Mouse (Mus musculus) forebrain, embryonic 11.5 days (tissue): ENCODE measurements at regions not wholly inside any gene's neighbourhood (a gene's known extent, or its start where the extent isn't known, plus 50 kb on each side); places are given as distances from the start of the nearest gene placed in this dataset.

ENCODE experiments used
- ATAC-seq: fragments of 200-750 bp; cut with Nextera tagmentation; replicated peaks from 2 replicates; pipeline ENCODE4 v1.8.0; 2017; ENCODE audit warnings: moderate TSS enrichment; ENCODE audit not compliant: low FRiP score
- DNase-seq: peaks from one replicate; pipeline ENCODE4 v3.0.0-alpha.2; 2017; ENCODE audit warnings: low spot score
- H3K27ac ChIP-seq: fragments of 300-500 bp; sonication (generic); 2 replicates; pipeline ENCODE4 v1.5.1; 2014; ENCODE audit warnings: low read depth, low read length
- H3K27me3 ChIP-seq: fragments of 300-500 bp; sonication (generic); 2 replicates; pipeline ENCODE4 v1.6.1; 2014; ENCODE audit warnings: mild to moderate bottlenecking, low read length, mixed read lengths; ENCODE audit not compliant: control insufficient read depth, insufficient read depth
- H3K36me3 ChIP-seq: fragments of 300-500 bp; sonication (generic); 2 replicates; pipeline ENCODE4 v1.6.1; 2014; ENCODE audit warnings: mild to moderate bottlenecking, low read length, moderate library complexity, mixed read lengths; ENCODE audit not compliant: control insufficient read depth, insufficient read depth
- H3K4me1 ChIP-seq: fragments of 300-500 bp; sonication (generic); replicated peaks from 2 replicates; pipeline ENCODE4 v1.6.1; 2014; ENCODE audit warnings: low read length, mixed read lengths; ENCODE audit not compliant: control insufficient read depth, insufficient read depth
- H3K4me2 ChIP-seq: fragments of 300-500 bp; sonication (generic); 2 replicates; pipeline ENCODE4 v1.6.1; 2014; ENCODE audit warnings: low read depth, mild to moderate bottlenecking, low read length, moderate library complexity, mixed read lengths; ENCODE audit not compliant: severe bottlenecking
- H3K4me3 ChIP-seq: fragments of 300-500 bp; sonication (generic); 2 replicates; pipeline ENCODE4 v1.5.1; 2014; ENCODE audit warnings: low read depth, low read length
- H3K9ac ChIP-seq: fragments of 300-500 bp; sonication (generic); 2 replicates; pipeline ENCODE4 v1.6.1; 2014; ENCODE audit warnings: low read length
- H3K9me3 ChIP-seq: fragments of 300-500 bp; sonication (generic); 2 replicates; pipeline ENCODE4 v1.6.1; 2016; ENCODE audit warnings: low read length, mixed read lengths; ENCODE audit not compliant: control insufficient read depth
- WGBS: fragments of 180-500 bp; shearing (Covaris S2); extraction: QIAGEN DNeasy Blood & Tissue Kit; methylation state at CpG from one replicate; pipeline ENCODE4 v1.1.7; 2014; 5-methylcytosine and 5-hydroxymethylcytosine counted together

DNA sequence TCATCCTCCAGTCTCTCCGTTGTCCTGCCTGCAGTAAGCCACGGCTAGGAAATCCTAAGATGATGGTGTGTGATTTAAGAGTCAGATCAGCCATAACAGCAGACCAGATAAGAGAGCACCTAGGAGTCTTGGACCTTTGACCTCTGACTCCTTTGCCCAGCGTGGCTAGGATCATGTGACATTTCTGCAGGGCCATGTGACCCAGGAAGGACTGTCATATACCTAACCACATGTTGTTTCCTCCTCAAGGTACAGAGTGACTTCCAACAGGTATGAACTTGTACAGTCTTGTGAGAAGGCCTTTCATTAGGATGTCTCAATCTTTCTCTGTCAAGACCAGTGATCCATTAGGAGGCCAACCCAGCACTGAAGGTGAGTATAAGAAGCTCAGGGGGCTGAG lies 135.7 kb downstream of the Cdc5l start:
- no peaks in the 10 kb centered on the region for H3K9me3 ChIP-seq
- DNase-seq = no peak
- no peaks in the 10 kb centered on the region for H3K27me3 ChIP-seq
- H3K9ac ChIP-seq = no peak overlapping the region
- WGBS = 74% methylated on average over 3 of the region's 3 CpGs
- H3K4me3 ChIP-seq = no peak overlapping the region
- ATAC-seq = no peak
- H3K36me3 ChIP-seq = no peaks in the 10 kb centered on the region
- no peak overlapping the region for H3K27ac ChIP-seq
- no peak overlapping the region for H3K4me2 ChIP-seq
- H3K4me1 ChIP-seq = no peaks in the 10 kb centered on the region; the same call in 1 of the 2 replicates

DNA sequence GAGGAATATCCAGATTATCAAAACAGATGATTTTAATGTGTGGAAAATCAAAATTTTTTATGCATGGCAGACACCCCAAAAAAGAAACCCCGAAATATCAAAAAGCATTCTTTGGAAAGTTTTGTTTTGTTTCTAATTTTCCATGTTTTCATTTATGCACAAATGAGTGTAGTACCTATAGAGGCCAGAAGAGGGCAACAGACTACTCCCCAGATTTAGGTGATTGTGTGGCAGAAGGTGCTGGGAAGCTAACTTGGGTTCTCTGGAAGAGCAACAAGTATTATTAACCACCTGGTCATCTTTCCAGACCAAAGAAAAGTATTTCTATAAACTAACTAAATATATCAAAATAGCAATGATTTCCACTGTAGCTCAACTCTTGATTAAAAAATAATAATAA lies 137.2 kb downstream of the Cdc5l start:
- Histone ChIP-seq H3K4me2 (no peak overlapping the region), H3K4me1 (no peaks in the 10 kb centered on the region; the same call in 1 of the 2 replicates), H3K9me3 (no peaks in the 10 kb centered on the region), H3K27me3 (no peaks in the 10 kb centered on the region), H3K4me3 (no peak overlapping the region), H3K36me3 (no peaks in the 10 kb centered on the region), H3K27ac (no peak overlapping the region), H3K9ac (no peak overlapping the region)
- ATAC-seq (no peak), DNase-seq (no peak)
- 82% methylated on average over 1 of the region's 1 CpGs for WGBS

DNA sequence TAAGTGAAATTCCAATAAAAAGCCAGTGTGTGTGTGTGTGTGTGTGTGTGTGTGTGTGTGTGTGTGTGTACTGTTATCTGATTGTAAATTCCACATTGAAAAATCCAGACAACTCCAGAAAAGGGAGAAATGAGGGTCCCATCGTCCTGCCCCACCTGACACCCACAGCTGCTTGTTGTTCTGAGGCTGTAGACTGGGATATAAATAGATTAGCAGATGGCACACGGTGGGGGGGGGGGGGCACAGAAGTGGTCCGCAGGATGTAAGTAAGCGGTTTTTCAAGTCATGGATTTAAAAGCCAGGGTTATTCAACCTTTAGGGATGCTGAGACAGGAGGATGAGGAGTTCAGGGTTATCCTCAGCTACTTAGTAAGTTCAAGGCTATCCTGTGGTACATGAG lies 138.7 kb downstream of the Cdc5l start:
- Histone ChIP-seq H3K27me3 (no peaks in the 10 kb centered on the region), H3K36me3 (no peaks in the 10 kb centered on the region), H3K9ac (no peak overlapping the region), H3K4me2 (no peak overlapping the region), H3K9me3 (no peaks in the 10 kb centered on the region), H3K4me1 (no peaks in the 10 kb centered on the region; the same call in 1 of the 2 replicates), H3K4me3 (no peak overlapping the region), H3K27ac (no peak overlapping the region)
- 75% methylated on average over 4 of the region's 4 CpGs for WGBS
- ATAC-seq (no peak), DNase-seq (no peak)

DNA sequence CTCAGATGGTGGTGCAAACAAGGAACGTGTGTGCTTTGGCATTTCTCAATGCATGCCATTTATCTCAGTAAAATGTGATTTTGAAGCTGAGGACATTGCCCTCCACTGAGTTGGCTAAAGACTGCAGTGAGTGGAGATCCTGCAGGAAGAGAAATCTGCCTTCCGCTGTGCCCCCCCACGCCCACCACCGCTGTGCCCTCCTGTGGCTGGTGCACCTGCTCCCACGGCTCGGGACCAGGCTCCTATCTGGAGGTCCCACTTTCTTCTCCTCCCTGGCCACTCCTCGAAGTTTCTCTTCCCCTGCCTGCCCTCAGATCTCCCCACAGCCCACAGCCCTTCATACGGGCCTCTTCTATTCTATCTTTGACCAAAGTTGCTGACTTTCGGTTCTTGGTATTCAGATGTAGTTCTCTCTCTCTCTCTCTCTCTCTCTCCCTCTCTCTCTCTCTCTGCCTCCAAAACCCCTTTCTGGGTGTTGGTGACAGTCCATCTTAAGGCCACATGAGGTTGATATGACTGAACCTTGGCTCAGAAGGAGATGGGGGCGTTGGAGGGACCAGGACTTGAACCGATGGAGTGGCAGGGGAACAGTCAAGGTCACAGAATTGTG lies 139.2 kb downstream of the Cdc5l start:
- 84% methylated on average over 11 of the region's 11 CpGs for WGBS
- no peak for DNase-seq
- Histone ChIP-seq H3K9me3 (no peaks in the 10 kb centered on the region), H3K4me3 (no peak overlapping the region), H3K9ac (no peak overlapping the region), H3K4me2 (no peak overlapping the region), H3K36me3 (no peaks in the 10 kb centered on the region), H3K27me3 (no peaks in the 10 kb centered on the region), H3K27ac (no peak overlapping the region), H3K4me1 (no peaks in the 10 kb centered on the region; the same call in 1 of the 2 replicates)
- ATAC-seq = no peak

DNA sequence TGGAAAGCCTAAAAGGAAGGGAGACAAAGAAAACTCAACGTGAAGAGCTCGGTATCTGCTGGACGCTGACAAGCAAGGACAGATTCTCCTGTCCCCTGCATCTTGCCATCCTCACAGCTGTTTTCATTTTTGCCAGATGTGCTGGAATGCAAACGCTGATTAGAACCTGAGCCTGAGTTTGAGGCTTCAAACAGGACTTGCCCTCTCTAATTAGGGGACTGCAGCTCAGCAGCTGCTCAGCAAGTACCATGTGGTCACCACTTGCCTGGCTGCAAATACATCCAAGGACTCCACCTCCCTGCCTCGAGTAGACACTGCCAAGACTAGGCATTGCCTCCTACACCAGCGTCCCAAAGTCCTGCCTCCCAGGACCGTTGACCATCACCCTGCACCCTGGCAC lies 140.7 kb downstream of the Cdc5l start:
- ATAC-seq = no peak
- no peak overlapping the region for H3K4me3 ChIP-seq
- DNase-seq = no peak
- no peaks in the 10 kb centered on the region for H3K9me3 ChIP-seq
- H3K36me3 ChIP-seq = no peaks in the 10 kb centered on the region
- H3K9ac ChIP-seq = no peak overlapping the region
- no peak overlapping the region for H3K27ac ChIP-seq
- no peaks in the 10 kb centered on the region for H3K27me3 ChIP-seq
- H3K4me2 ChIP-seq = no peak overlapping the region
- WGBS = 75% methylated on average over 7 of the region's 7 CpGs
- H3K4me1 ChIP-seq = no peaks in the 10 kb centered on the region

DNA sequence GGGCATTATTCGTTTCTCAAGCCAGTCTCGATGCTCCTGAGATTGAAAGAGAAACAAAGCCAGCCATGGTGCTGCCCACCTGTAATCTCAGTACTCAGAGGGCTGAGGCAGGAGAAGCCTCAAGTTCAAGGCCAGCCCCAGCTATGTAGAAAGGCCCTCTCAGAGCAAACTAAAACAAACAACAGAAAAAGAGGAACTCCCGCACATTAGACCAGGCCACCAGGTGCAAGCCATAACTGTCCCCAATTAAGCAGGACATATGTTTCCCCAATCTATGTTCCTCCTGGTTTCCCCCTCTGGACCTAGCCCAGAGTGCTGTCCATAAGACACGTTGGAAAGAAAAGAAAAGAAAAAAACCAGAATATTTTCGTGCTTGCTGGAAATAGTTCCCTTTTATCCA lies 142.5 kb downstream of the Cdc5l start:
- no peak overlapping the region for H3K9ac ChIP-seq
- H3K4me1 ChIP-seq = no peaks in the 10 kb centered on the region
- no peak for DNase-seq
- no peak overlapping the region for H3K27ac ChIP-seq
- H3K36me3 ChIP-seq = no peaks in the 10 kb centered on the region
- no peaks in the 10 kb centered on the region for H3K27me3 ChIP-seq
- 64% methylated on average over 5 of the region's 5 CpGs for WGBS
- no peaks in the 10 kb centered on the region for H3K9me3 ChIP-seq
- H3K4me3 ChIP-seq = no peak overlapping the region
- ATAC-seq = no peak
- no peak overlapping the region for H3K4me2 ChIP-seq

DNA sequence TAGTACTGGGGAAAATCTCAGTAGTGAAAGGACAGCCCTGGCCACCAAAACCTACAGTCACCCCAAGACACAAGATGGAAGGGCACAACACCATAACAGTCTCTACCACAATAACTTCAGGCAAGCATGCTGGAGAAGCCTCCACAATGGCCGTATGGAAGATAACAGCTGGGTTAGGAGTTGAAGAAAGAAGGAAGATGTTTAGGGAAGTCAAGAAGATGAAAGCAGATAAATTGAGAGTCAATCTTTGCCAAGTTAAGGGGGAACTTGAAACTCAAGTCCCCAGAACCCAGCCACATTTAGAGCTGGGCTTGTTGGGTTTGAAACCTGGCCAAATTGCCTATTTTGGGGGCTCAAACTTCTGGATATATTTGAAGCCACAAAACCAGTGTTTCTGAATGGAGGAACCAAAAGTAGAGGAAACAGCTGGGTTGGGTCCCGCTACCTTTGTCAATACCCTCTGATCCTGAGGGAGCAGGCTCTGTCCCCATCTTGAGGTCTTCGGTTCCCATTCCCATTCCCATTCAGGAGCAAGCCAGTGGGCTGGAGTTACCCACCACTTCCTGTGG lies 147.8 kb downstream of the Cdc5l start:
- no peak overlapping the region for H3K27ac ChIP-seq
- no peaks in the 10 kb centered on the region for H3K36me3 ChIP-seq
- H3K27me3 ChIP-seq = no peaks in the 10 kb centered on the region
- no peak for ATAC-seq
- H3K9ac ChIP-seq = no peak overlapping the region
- no peak for DNase-seq
- H3K4me3 ChIP-seq = no peak overlapping the region
- H3K4me1 ChIP-seq = no peaks in the 10 kb centered on the region
- H3K9me3 ChIP-seq = no peaks in the 10 kb centered on the region
- WGBS = 90% methylated on average over 3 of the region's 3 CpGs
- no peak overlapping the region for H3K4me2 ChIP-seq

DNA sequence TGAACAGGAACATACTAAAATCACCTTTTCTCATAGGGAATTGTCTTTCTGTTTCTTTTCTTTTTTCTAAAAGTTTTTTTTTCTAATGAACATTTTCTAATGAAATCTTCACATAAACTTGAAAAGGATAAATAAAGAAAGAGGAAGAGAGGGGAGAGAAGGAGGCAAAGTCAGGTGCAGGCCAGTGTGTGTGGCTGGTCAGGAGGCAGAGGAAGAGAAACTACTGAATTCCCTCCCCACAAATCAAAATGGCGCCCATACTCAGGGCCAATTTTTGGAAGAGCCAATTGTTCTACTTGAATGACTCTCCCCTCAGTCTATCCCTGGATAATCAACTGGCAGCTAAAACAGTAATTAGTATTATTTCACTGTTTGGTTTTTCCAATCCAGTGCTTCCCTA lies 152.0 kb downstream of the Cdc5l start:
- H3K27me3 ChIP-seq = no peaks in the 10 kb centered on the region
- no peak for DNase-seq
- H3K4me2 ChIP-seq = no peak overlapping the region
- H3K9ac ChIP-seq = no peak overlapping the region
- no peaks in the 10 kb centered on the region for H3K36me3 ChIP-seq
- no peak for ATAC-seq
- H3K4me3 ChIP-seq = no peak overlapping the region
- WGBS = 77% methylated on average over 1 of the region's 1 CpGs
- H3K9me3 ChIP-seq = no peaks in the 10 kb centered on the region
- H3K27ac ChIP-seq = no peak overlapping the region
- no peaks in the 10 kb centered on the region for H3K4me1 ChIP-seq

DNA sequence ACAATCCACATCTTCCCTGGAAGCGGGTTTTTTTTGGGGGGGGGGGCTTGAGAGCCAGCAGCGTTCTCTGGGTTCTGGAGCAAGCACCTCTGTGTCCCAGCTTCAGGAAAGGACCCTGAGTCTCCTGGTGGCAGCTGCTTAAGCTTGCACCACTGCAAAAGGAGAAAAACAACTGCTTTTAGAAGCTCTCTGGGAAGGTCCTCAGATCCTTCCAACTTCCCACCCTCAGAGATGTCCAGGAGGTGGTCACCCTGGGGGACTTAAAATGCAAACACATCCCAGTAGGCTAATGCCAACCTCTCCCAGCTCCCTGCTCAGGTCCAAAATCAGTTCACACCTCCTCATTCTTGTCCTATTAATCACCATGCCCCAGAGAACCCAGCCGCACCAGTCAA lies 153.7 kb downstream of the Cdc5l start:
- WGBS = 50% methylated on average over 3 of the region's 3 CpGs
- H3K4me2 ChIP-seq = no peak overlapping the region
- no peaks in the 10 kb centered on the region for H3K9me3 ChIP-seq
- H3K27me3 ChIP-seq = no peaks in the 10 kb centered on the region
- no peak overlapping the region for H3K4me3 ChIP-seq
- ATAC-seq (no peak), DNase-seq (no peak)
- no peaks in the 10 kb centered on the region for H3K36me3 ChIP-seq
- no peak overlapping the region for H3K9ac ChIP-seq
- no peaks in the 10 kb centered on the region for H3K4me1 ChIP-seq
- no peak overlapping the region for H3K27ac ChIP-seq
